In the genomic region with DNA sequence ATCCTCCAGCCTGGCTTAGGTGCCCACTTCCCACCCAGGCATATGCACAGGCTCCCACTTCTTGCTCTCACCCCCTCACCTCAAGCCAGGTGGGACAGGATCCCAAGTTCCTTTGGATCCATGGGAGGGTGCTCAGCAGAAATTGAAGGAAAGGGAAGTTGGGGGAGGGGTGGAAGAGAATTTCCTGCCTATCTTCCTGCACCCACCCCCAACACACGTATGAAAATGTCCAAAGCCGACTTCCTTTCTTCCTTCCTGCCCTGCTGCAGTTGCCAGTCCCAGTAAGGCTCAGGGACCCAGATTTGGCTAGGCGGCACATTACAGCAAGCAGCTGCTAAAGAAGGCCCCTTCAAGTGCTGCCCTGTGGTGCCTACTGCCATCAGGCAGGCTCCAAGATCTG, we compare ENCODE assay signal across 9 mouse cellular contexts. TPM values are rescaled to one million over a fixed set of nuclear protein-coding genes. Genes with fewer than 3 reads are reported as not detected.
A peak's percentile ranks its signal among the peaks of the same experiment; 100 is the strongest.
DNase-seq lines count a peak whose midpoint lies in the region; ATAC-seq and TF ChIP-seq lines count a peak whose summit lies in the region.
"Had no signal": no experiment of that assay in that cellular context is flagged by ENCODE, and none has a peak within 500 bp of the region (broad histone marks: within the 10 kb centered on the region; RNA-seq: fewer than 3 reads in every experiment).

No protein-coding gene starts in this region.

- peaks cover 12% of the 10 kb centered on the region for H3K4me1 ChIP-seq in heart, embryonic 13.5 days
- H3K4me1 ChIP-seq in kidney, postnatal 0 days (replicated peaks; ENCODE audit: insufficient read depth, low read length): peaks cover 8% of the 10 kb centered on the region; the same call in 1 of the 2 replicates
- peaks cover 16% of the 10 kb centered on the region for H3K4me1 ChIP-seq in midbrain, postnatal 0 days (ENCODE audit: insufficient read depth, low read length)

- H3K36me3 ChIP-seq in heart, embryonic 13.5 days: no peaks in the 10 kb centered on the region
- H3K36me3 ChIP-seq in kidney, postnatal 0 days (ENCODE audit: insufficient read depth, low read length): no peaks in the 10 kb centered on the region
- no peaks in the 10 kb centered on the region for H3K36me3 ChIP-seq in midbrain, postnatal 0 days (ENCODE audit: insufficient read depth, low read length)

- peak overlapping the region; percentile 88 for H3K4me3 ChIP-seq in left cerebral cortex, adult 2 months
- peak overlapping the region; percentile 66 for H3K4me3 ChIP-seq in heart, embryonic 13.5 days
- no peak overlapping the region for H3K4me3 ChIP-seq in kidney, postnatal 0 days (replicated peaks; ENCODE audit: low read depth, low read length)
- H3K4me3 ChIP-seq in midbrain, postnatal 0 days (ENCODE audit: low read depth, low read length): peak overlapping the region; percentile 92

- no peaks in the 10 kb centered on the region for H3K9me3 ChIP-seq in heart, embryonic 13.5 days
- no peaks in the 10 kb centered on the region for H3K9me3 ChIP-seq in kidney, postnatal 0 days (replicated peaks; ENCODE audit: low read length)
- H3K9me3 ChIP-seq in midbrain, postnatal 0 days (ENCODE audit: low read length): no peaks in the 10 kb centered on the region

- H3K27me3 ChIP-seq in heart, embryonic 13.5 days (replicated peaks): peaks cover 66% of the 10 kb centered on the region
- H3K27me3 ChIP-seq in kidney, postnatal 0 days (ENCODE audit: insufficient read depth, low read length): peaks cover 29% of the 10 kb centered on the region
- no peaks in the 10 kb centered on the region for H3K27me3 ChIP-seq in midbrain, postnatal 0 days (ENCODE audit: insufficient read depth, low read length)

- ATAC-seq in heart, embryonic 13.5 days (ENCODE audit: extremely low read depth, insufficient number of reproducible peaks, low FRiP score, low TSS enrichment): no peak
- no peak for ATAC-seq in kidney, postnatal 0 days (replicated peaks; ENCODE audit: low FRiP score, low read depth)
- no peak for ATAC-seq in midbrain, postnatal 0 days (ENCODE audit: low FRiP score)
- no peak for ATAC-seq in monocyte, adult 5-6 weeks (replicated peaks; ENCODE audit: insufficient number of reproducible peaks, low FRiP score, low TSS enrichment, poor library complexity, severe bottlenecking)
- ATAC-seq: intestine, postnatal 0 days had no signal

- DNase-seq in left cerebral cortex, adult 2 months (ENCODE audit: extremely low spot score in 1 of 2, low spot score in 2 of 2): no peak
- DNase-seq in left cerebral cortex, postnatal 4 days: no peak
- DNase-seq in kidney, postnatal 0 days (ENCODE audit: low spot score): peak; percentile 39
- no peak for DNase-seq in midbrain, postnatal 0 days (ENCODE audit: low spot score)
- DNase-seq in natural killer cell, adult 2 months (ENCODE audit: low spot score in 2 of 2): no peak
- DNase-seq in adipocyte (ENCODE audit: low spot score): no peak

- WGBS in heart, embryonic 13.5 days: 28% methylated on average over 3 of the region's 3 CpGs
- WGBS in kidney, postnatal 0 days: 31% methylated on average over 3 of the region's 3 CpGs
- WGBS in midbrain, postnatal 0 days: 29% methylated on average over 3 of the region's 3 CpGs

- peak overlapping the region; percentile 53; the same call in 1 of the 2 replicates for H3K27ac ChIP-seq in left cerebral cortex, adult 2 months
- H3K27ac ChIP-seq in heart, embryonic 13.5 days (replicated peaks): peak overlapping the region; percentile 33
- no peak overlapping the region for H3K27ac ChIP-seq in kidney, postnatal 0 days
- H3K27ac ChIP-seq in midbrain, postnatal 0 days (ENCODE audit: low read depth, low read length): peak overlapping the region; percentile 40; the same call in 1 of the 2 replicates

- intact Hi-C loops in left cerebral cortex, adult 2 months (cut with DNase I): loop anchor here (2.0 kb wide), 1 partner anchor 23 kb away; no protein-coding TSS in a partner anchor
- intact Hi-C loops in left cerebral cortex, postnatal 4 days (cut with DNase I): no loop called here

- no peak for TF ChIP-seq CTCF in left cerebral cortex, adult 2 months (IDR thresholded peaks at IDR 0.05)
- no peak for TF ChIP-seq CTCF in kidney, postnatal 0 days (IDR thresholded peaks at IDR 0.05; ENCODE audit: low read depth)
- no peak for TF ChIP-seq CTCF in midbrain, postnatal 0 days (IDR thresholded peaks at IDR 0.05)

- H3K9ac ChIP-seq in heart, embryonic 13.5 days: no peak overlapping the region
- no peak overlapping the region for H3K9ac ChIP-seq in kidney, postnatal 0 days (ENCODE audit: low read depth, low read length)
- no peak overlapping the region; the same call in none of the 2 replicates for H3K9ac ChIP-seq in midbrain, postnatal 0 days (replicated peaks; ENCODE audit: low read length, poor library complexity, severe bottlenecking)

- H3K4me2 ChIP-seq in heart, embryonic 13.5 days: peak overlapping the region; percentile 91
- H3K4me2 ChIP-seq in kidney, postnatal 0 days (ENCODE audit: low read length): peak overlapping the region; percentile 76
- peak overlapping the region; percentile 77 for H3K4me2 ChIP-seq in midbrain, postnatal 0 days (ENCODE audit: low read depth, low read length, poor library complexity, severe bottlenecking)

RNA-seq across cellular contexts. Expression of a gene that starts 2.1 kb away (rescaled TPM):
- 10 to 100 TPM; 79.9 to 86.4 TPM for total RNA-seq in left cerebral cortex, adult 2 months (2021)
- 100 to 1,000 TPM; 152 to 154 TPM for total RNA-seq in left cerebral cortex, postnatal 4 days (2021)
- polyA plus RNA-seq in heart, embryonic 13.5 days (2015; fragmentation: Nextera tagmentation; extraction: Ambion mirVana): 0.52 and 0.60 TPM in 2 replicates
- polyA plus RNA-seq in kidney, postnatal 0 days (2015; fragmentation: Nextera tagmentation; extraction: Ambion mirVana): 0.55 and 0.58 TPM in 2 replicates
- total RNA-seq in midbrain, postnatal 0 days (2014; rRNA removed): 20.9 and 26.5 TPM in 2 replicates
- 8.7 and 10.1 TPM in 2 replicates for polyA plus RNA-seq in midbrain, postnatal 0 days (2015; fragmentation: Nextera tagmentation; extraction: Ambion mirVana)
- total RNA-seq in monocyte, adult 5-6 weeks (2017): not detected in 3 replicates

RNA-seq across cellular contexts. Expression of a gene that starts 17.5 kb away (rescaled TPM):
- 10 to 100 TPM; 10.5 to 11.0 TPM for total RNA-seq in left cerebral cortex, adult 2 months (2021)
- total RNA-seq in left cerebral cortex, postnatal 4 days (2021): 10 to 100 TPM; 16.0 to 23.3 TPM
- polyA plus RNA-seq in heart, embryonic 13.5 days (2015; fragmentation: Nextera tagmentation; extraction: Ambion mirVana): 18.2 and 23.0 TPM in 2 replicates
- 22.4 and 26.3 TPM in 2 replicates for polyA plus RNA-seq in kidney, postnatal 0 days (2015; fragmentation: Nextera tagmentation; extraction: Ambion mirVana)
- total RNA-seq in midbrain, postnatal 0 days (2014; rRNA removed): 21.3 and 25.5 TPM in 2 replicates
- polyA plus RNA-seq in midbrain, postnatal 0 days (2015; fragmentation: Nextera tagmentation; extraction: Ambion mirVana): 29.5 and 35.2 TPM in 2 replicates
- 10.6 to 30.0 TPM (median 24.7 TPM) in 3 replicates for total RNA-seq in monocyte, adult 5-6 weeks (2017)

RNA-seq across cellular contexts. Expression of a gene that starts 56.6 kb away (rescaled TPM):
- total RNA-seq in left cerebral cortex, adult 2 months (2021): 10 to 100 TPM; 18.8 to 25.6 TPM
- 10 to 100 TPM; 16.1 to 16.8 TPM for total RNA-seq in left cerebral cortex, postnatal 4 days (2021)
- polyA plus RNA-seq in heart, embryonic 13.5 days (2015; fragmentation: Nextera tagmentation; extraction: Ambion mirVana): 0.82 and 1.2 TPM in 2 replicates
- polyA plus RNA-seq in kidney, postnatal 0 days (2015; fragmentation: Nextera tagmentation; extraction: Ambion mirVana): 2.6 and 3.2 TPM in 2 replicates
- total RNA-seq in midbrain, postnatal 0 days (2014; rRNA removed): 17.3 and 18.2 TPM in 2 replicates
- 26.8 and 27.1 TPM in 2 replicates for polyA plus RNA-seq in midbrain, postnatal 0 days (2015; fragmentation: Nextera tagmentation; extraction: Ambion mirVana)
- 88.5 to 148 TPM (median 139 TPM) in 3 replicates for total RNA-seq in monocyte, adult 5-6 weeks (2017)

RNA-seq across cellular contexts. Expression of a gene that starts 59.4 kb away (rescaled TPM):
- under 1 TPM; 0.51 to 0.86 TPM for total RNA-seq in left cerebral cortex, adult 2 months (2021)
- total RNA-seq in left cerebral cortex, postnatal 4 days (2021): 1 to 10 TPM; 1.4 to 1.7 TPM
- polyA plus RNA-seq in heart, embryonic 13.5 days (2015; fragmentation: Nextera tagmentation; extraction: Ambion mirVana): not detected in 2 replicates
- 0.09 TPM in 1 of 2 replicates, not detected in the other for polyA plus RNA-seq in kidney, postnatal 0 days (2015; fragmentation: Nextera tagmentation; extraction: Ambion mirVana)
- total RNA-seq in midbrain, postnatal 0 days (2014; rRNA removed): 1.7 and 3.7 TPM in 2 replicates
- polyA plus RNA-seq in midbrain, postnatal 0 days (2015; fragmentation: Nextera tagmentation; extraction: Ambion mirVana): 0.59 and 1.3 TPM in 2 replicates
- 0.49 TPM in 1 of 3 replicates, not detected in the others for total RNA-seq in monocyte, adult 5-6 weeks (2017)
- polyA plus RNA-seq: intestine, postnatal 0 days had no signal

Comparison
In these comparisons a context has a peak if more than half of its experiments do, and no peak if none do; other contexts are left out.
1. RNA of a gene that starts 2.1 kb away (total RNA-seq): 152 to 154 TPM in left cerebral cortex, postnatal 4 days, 79.9 to 86.4 TPM in left cerebral cortex, adult 2 months and 20.9 to 26.5 TPM in midbrain, postnatal 0 days; not detected in monocyte, adult 5-6 weeks; every median in the first group is over 10 times any median in the second.
2. Peak in every context shown above with its lines, with median percentiles within 50 percentile points of each other: H3K4me2 ChIP-seq.